Mouse (Mus musculus) C2C12 (cell line): ENCODE measurements around the gene Gca.

Experiments
- CEBPB ChIP-seq: IDR thresholded peaks from one replicate; pipeline ENCODE4 v1.6.1; 2011; ENCODE audit warnings: low read depth, mild to moderate bottlenecking, control low read depth, moderate library complexity
- CTCF ChIP-seq: IDR thresholded peaks from one replicate; pipeline ENCODE4 v1.5.1; 2011; ENCODE audit not compliant: control insufficient read depth, insufficient read depth, insufficient read length
- FOSL1 ChIP-seq: IDR thresholded peaks from one replicate; pipeline ENCODE4 v1.8.0; 2011; ENCODE audit warnings: mild to moderate bottlenecking, low read length; ENCODE audit not compliant: poor library complexity, insufficient read depth, severe bottlenecking

- TF ChIP-seq CTCF, result no peak
- no peak for TF ChIP-seq FOSL1
- TF ChIP-seq CEBPB, result no peak
These were observed at the start of gene Gca for GRCm38 (mm10) chr2:62664135-62664670.
